8 mouse cellular contexts compared by ENCODE assay signal in genomic region chr11:34008702-34009101, GRCm38 (mm10). TPM values are rescaled to one million over a fixed set of nuclear protein-coding genes. Genes with fewer than 3 reads are reported as not detected.
DNase-seq lines count a peak whose midpoint lies in the region; ATAC-seq and TF ChIP-seq lines count a peak whose summit lies in the region.

No protein-coding gene starts in this region.

- no peaks in the 10 kb centered on the region for H3K36me3 ChIP-seq in kidney, embryonic 16.5 days (ENCODE audit: insufficient read depth, low read length)
- no peaks in the 10 kb centered on the region for H3K36me3 ChIP-seq in forebrain, embryonic 15.5 days
- H3K36me3 ChIP-seq in kidney, postnatal 0 days (ENCODE audit: insufficient read depth, low read length): no peaks in the 10 kb centered on the region
- H3K36me3 ChIP-seq in liver, embryonic 15.5 days (replicated peaks): no peaks in the 10 kb centered on the region

- peak; percentile 80 for TF ChIP-seq CTCF in kidney, postnatal 0 days (IDR thresholded peaks at IDR 0.05; ENCODE audit: low read depth)

- no peak overlapping the region for H3K4me2 ChIP-seq in kidney, embryonic 16.5 days (replicated peaks; ENCODE audit: low read depth, low read length)
- no peak overlapping the region for H3K4me2 ChIP-seq in forebrain, embryonic 15.5 days (replicated peaks)
- no peak overlapping the region for H3K4me2 ChIP-seq in kidney, postnatal 0 days (ENCODE audit: low read length)
- H3K4me2 ChIP-seq in liver, embryonic 15.5 days: peak overlapping the region; percentile 63

- no peaks in the 10 kb centered on the region for H3K4me1 ChIP-seq in kidney, embryonic 16.5 days (ENCODE audit: insufficient read depth, low read length)
- no peaks in the 10 kb centered on the region for H3K4me1 ChIP-seq in forebrain, embryonic 15.5 days
- H3K4me1 ChIP-seq in kidney, postnatal 0 days (replicated peaks; ENCODE audit: insufficient read depth, low read length): no peaks in the 10 kb centered on the region
- H3K4me1 ChIP-seq in liver, embryonic 15.5 days (replicated peaks): peaks cover 14% of the 10 kb centered on the region

- H3K9me3 ChIP-seq in kidney, embryonic 16.5 days (ENCODE audit: low read length): no peaks in the 10 kb centered on the region
- no peaks in the 10 kb centered on the region for H3K9me3 ChIP-seq in forebrain, embryonic 15.5 days
- no peaks in the 10 kb centered on the region for H3K9me3 ChIP-seq in kidney, postnatal 0 days (replicated peaks; ENCODE audit: low read length)
- no peaks in the 10 kb centered on the region for H3K9me3 ChIP-seq in liver, embryonic 15.5 days (replicated peaks)

- no peak overlapping the region for H3K9ac ChIP-seq in kidney, embryonic 16.5 days (replicated peaks; ENCODE audit: low read length)
- H3K9ac ChIP-seq in forebrain, embryonic 15.5 days (replicated peaks): no peak overlapping the region
- H3K9ac ChIP-seq in kidney, postnatal 0 days (ENCODE audit: low read depth, low read length): no peak overlapping the region
- H3K9ac ChIP-seq in liver, embryonic 15.5 days: peak overlapping the region; percentile 15; the same call in 1 of the 2 replicates

- no peak overlapping the region for H3K27ac ChIP-seq in kidney, embryonic 16.5 days (ENCODE audit: low read length)
- no peak overlapping the region for H3K27ac ChIP-seq in forebrain, embryonic 15.5 days (replicated peaks)
- no peak overlapping the region for H3K27ac ChIP-seq in kidney, postnatal 0 days
- H3K27ac ChIP-seq in liver, embryonic 15.5 days (replicated peaks): peak overlapping the region; percentile 66

- no peak for ATAC-seq in kidney, embryonic 16.5 days (ENCODE audit: low FRiP score, low TSS enrichment)
- peak; percentile 27; the same call in 1 of the 2 replicates for ATAC-seq in forebrain, embryonic 15.5 days (replicated peaks)
- ATAC-seq in kidney, postnatal 0 days (replicated peaks; ENCODE audit: low FRiP score, low read depth): no peak
- no peak for ATAC-seq in liver, embryonic 15.5 days (ENCODE audit: insufficient read depth)

- peak; percentile 13 for DNase-seq in kidney, adult 11 months
- peak; percentile 28 to 53 for DNase-seq in adrenal gland, postnatal 36 days
- peak; percentile 75 for DNase-seq in kidney, postnatal 0 days (ENCODE audit: low spot score)
- DNase-seq in neural tube, embryonic 10.5 days (ENCODE audit: extremely low spot score, low spot score): peak; percentile 29
- peak; percentile 88 for DNase-seq in thymus, postnatal 0 days (ENCODE audit: low spot score)

- H3K4me3 ChIP-seq in kidney, embryonic 16.5 days (ENCODE audit: low read length): no peak overlapping the region
- no peak overlapping the region for H3K4me3 ChIP-seq in forebrain, embryonic 15.5 days
- no peak overlapping the region for H3K4me3 ChIP-seq in kidney, postnatal 0 days (replicated peaks; ENCODE audit: low read depth, low read length)
- peak overlapping the region; percentile 35 for H3K4me3 ChIP-seq in liver, embryonic 15.5 days (replicated peaks)

- no peaks in the 10 kb centered on the region for H3K27me3 ChIP-seq in kidney, embryonic 16.5 days (ENCODE audit: insufficient read depth, low read length)
- H3K27me3 ChIP-seq in forebrain, embryonic 15.5 days: no peaks in the 10 kb centered on the region
- H3K27me3 ChIP-seq in kidney, postnatal 0 days (ENCODE audit: insufficient read depth, low read length): no peaks in the 10 kb centered on the region
- H3K27me3 ChIP-seq in liver, embryonic 15.5 days: no peaks in the 10 kb centered on the region

- 45% methylated on average over 9 of the region's 9 CpGs for WGBS in kidney, embryonic 16.5 days
- WGBS in forebrain, embryonic 15.5 days: 40% methylated on average over 9 of the region's 9 CpGs
- 46% methylated on average over 9 of the region's 9 CpGs for WGBS in kidney, postnatal 0 days
- 9% methylated on average over 9 of the region's 9 CpGs for WGBS in liver, embryonic 15.5 days (ENCODE audit: insufficient replicate concordance)

RNA-seq across cellular contexts. Expression of gene Kcnip1, which starts 15.8 kb away (rescaled TPM):
- 1.1 and 1.3 TPM in 2 replicates for polyA plus RNA-seq in kidney, embryonic 16.5 days (2015; fragmentation: Nextera tagmentation; extraction: Ambion mirVana)
- 1 to 10 TPM; 2.2 to 3.5 TPM for total RNA-seq in adrenal gland, postnatal 36 days (2021)
- polyA plus RNA-seq in forebrain, embryonic 15.5 days (2015; fragmentation: Nextera tagmentation; extraction: Ambion mirVana): 49.9 and 51.2 TPM in 2 replicates
- 2.0 and 2.7 TPM in 2 replicates for polyA plus RNA-seq in kidney, postnatal 0 days (2015; fragmentation: Nextera tagmentation; extraction: Ambion mirVana)
- 0.16 and 0.51 TPM in 2 replicates for polyA plus RNA-seq in liver, embryonic 15.5 days (2015; fragmentation: Nextera tagmentation; extraction: Ambion mirVana)
- polyA plus RNA-seq in thymus, postnatal 0 days (2015; fragmentation: Nextera tagmentation; extraction: Ambion mirVana): 0.14 and 0.22 TPM in 2 replicates

RNA-seq across cellular contexts. Expression of gene Lcp2, which starts 38.0 kb away (rescaled TPM):
- 2.5 TPM in 2 replicates for polyA plus RNA-seq in kidney, embryonic 16.5 days (2015; fragmentation: Nextera tagmentation; extraction: Ambion mirVana)
- total RNA-seq in adrenal gland, postnatal 36 days (2021): 1 to 10 TPM; 2.2 to 2.5 TPM
- 1.3 TPM in 2 replicates for polyA plus RNA-seq in forebrain, embryonic 15.5 days (2015; fragmentation: Nextera tagmentation; extraction: Ambion mirVana)
- 1.5 and 1.7 TPM in 2 replicates for polyA plus RNA-seq in kidney, postnatal 0 days (2015; fragmentation: Nextera tagmentation; extraction: Ambion mirVana)
- 8.1 and 10.0 TPM in 2 replicates for polyA plus RNA-seq in liver, embryonic 15.5 days (2015; fragmentation: Nextera tagmentation; extraction: Ambion mirVana)
- 134 and 135 TPM in 2 replicates for polyA plus RNA-seq in thymus, postnatal 0 days (2015; fragmentation: Nextera tagmentation; extraction: Ambion mirVana)

RNA-seq across cellular contexts. Expression of gene Kcnmb1, which starts 45.9 kb away (rescaled TPM):
- 0.72 and 0.76 TPM in 2 replicates for polyA plus RNA-seq in kidney, embryonic 16.5 days (2015; fragmentation: Nextera tagmentation; extraction: Ambion mirVana)
- under 1 TPM; 0.13 TPM for total RNA-seq in adrenal gland, postnatal 36 days (2021)
- 0.11 and 0.15 TPM in 2 replicates for polyA plus RNA-seq in forebrain, embryonic 15.5 days (2015; fragmentation: Nextera tagmentation; extraction: Ambion mirVana)
- 0.54 and 0.89 TPM in 2 replicates for polyA plus RNA-seq in kidney, postnatal 0 days (2015; fragmentation: Nextera tagmentation; extraction: Ambion mirVana)
- 0.03 TPM in 1 of 2 replicates, not detected in the other for polyA plus RNA-seq in liver, embryonic 15.5 days (2015; fragmentation: Nextera tagmentation; extraction: Ambion mirVana)
- polyA plus RNA-seq in thymus, postnatal 0 days (2015; fragmentation: Nextera tagmentation; extraction: Ambion mirVana): 0.23 and 0.34 TPM in 2 replicates

Comparison
In these comparisons a context has a peak if more than half of its experiments do, and no peak if none do; other contexts are left out.
1. DNase-seq: peak in every context shown above with its lines; median percentile 88 in thymus, postnatal 0 days; 75 in kidney, postnatal 0 days; 40 in adrenal gland, postnatal 36 days; 29 in neural tube, embryonic 10.5 days; 13 in kidney, adult 11 months.
2. RNA of gene Kcnip1, which starts 15.8 kb away (polyA plus RNA-seq): 49.9 to 51.2 TPM in forebrain, embryonic 15.5 days; 2.0 to 2.7 TPM in kidney, postnatal 0 days, 1.1 to 1.3 TPM in kidney, embryonic 16.5 days, 0.14 to 0.22 TPM in thymus, postnatal 0 days and 0.16 to 0.51 TPM in liver, embryonic 15.5 days; every median in the first group is over 10 times any median in the second.
3. RNA of gene Lcp2, which starts 38.0 kb away (polyA plus RNA-seq): 134 to 135 TPM in thymus, postnatal 0 days; 8.1 to 10.0 TPM in liver, embryonic 15.5 days, 2.5 TPM in kidney, embryonic 16.5 days, 1.5 to 1.7 TPM in kidney, postnatal 0 days and 1.3 TPM in forebrain, embryonic 15.5 days; every median in the first group is over 10 times any median in the second.